Mouse (Mus musculus) naive thymus-derived CD4-positive, alpha-beta T cell, adult 2 months (primary cell): ENCODE results near the gene D330020A13Rik.

Source experiments
- DNase-seq: peaks from one replicate; pipeline ENCODE4 v3.0.0-alpha.2; 2011; ENCODE audit warnings: low read depth

D330020A13Rik gene

GRCm38 (mm10) chr6:120294056-120294784 lies at the start of gene D330020A13Rik, which contains the start of gene B4galnt3:
Gene D330020A13Rik, plus strand, starts transcription at chr6:120294364.
Gene B4galnt3, minus strand, starts transcription at chr6:120294559.
- DNase-seq, result peak; percentile 55

GRCm38 (mm10) chr6:120246676-120247075 lies 47.5 kb upstream of the D330020A13Rik start:
- DNase-seq, result no peak

GRCm38 (mm10) chr6:120249831-120250230 lies 44.3 kb upstream of the D330020A13Rik start:
- DNase-seq, result no peak

- DNase-seq, result no peak
Measured at GRCm38 (mm10) chr6:120251010-120251409, 43.2 kb upstream of the D330020A13Rik start.

- DNase-seq, result no peak
Measured at GRCm38 (mm10) chr6:120252741-120253140, 41.4 kb upstream of the D330020A13Rik start.

GRCm38 (mm10) chr6:120254640-120255039 lies 39.5 kb upstream of the D330020A13Rik start:
- no peak for DNase-seq

GRCm38 (mm10) chr6:120255144-120255543 lies 39.0 kb upstream of the D330020A13Rik start:
- DNase-seq, result no peak

GRCm38 (mm10) chr6:120255701-120256100 lies 38.5 kb upstream of the D330020A13Rik start:
- DNase-seq, result peak; percentile 23

GRCm38 (mm10) chr6:120256431-120256935 lies 37.7 kb upstream of the D330020A13Rik start:
- no peak for DNase-seq

- no peak for DNase-seq
Measured at GRCm38 (mm10) chr6:120259481-120259880, 34.7 kb upstream of the D330020A13Rik start.

GRCm38 (mm10) chr6:120262886-120263531 lies 31.2 kb upstream of the D330020A13Rik start:
- no peak for DNase-seq

GRCm38 (mm10) chr6:120263608-120264007 lies 30.6 kb upstream of the D330020A13Rik start:
- DNase-seq, result no peak

GRCm38 (mm10) chr6:120264151-120264550 lies 30.0 kb upstream of the D330020A13Rik start:
- peak; percentile 15 for DNase-seq

- no peak for DNase-seq
Measured at GRCm38 (mm10) chr6:120274181-120274580, 20.0 kb upstream of the D330020A13Rik start.

GRCm38 (mm10) chr6:120274887-120275286 lies 19.3 kb upstream of the D330020A13Rik start:
- DNase-seq, result no peak

GRCm38 (mm10) chr6:120275301-120275700 lies 18.9 kb upstream of the D330020A13Rik start:
- DNase-seq, result no peak

- no peak for DNase-seq
Measured at GRCm38 (mm10) chr6:120276874-120277449, 17.2 kb upstream of the D330020A13Rik start.

- no peak for DNase-seq
Measured at GRCm38 (mm10) chr6:120287279-120287678, 6.9 kb upstream of the D330020A13Rik start.

- no peak for DNase-seq
Measured at GRCm38 (mm10) chr6:120288541-120288940, 5.6 kb upstream of the D330020A13Rik start.

- DNase-seq, result no peak
Measured at GRCm38 (mm10) chr6:120289430-120289829, 4.7 kb upstream of the D330020A13Rik start.

- DNase-seq, result no peak
Measured at GRCm38 (mm10) chr6:120291396-120292009, 2.7 kb upstream of the D330020A13Rik start.

- peak; percentile 44 for DNase-seq
Measured at GRCm38 (mm10) chr6:120294785-120295133, 595 bp downstream of the D330020A13Rik start.
